Mouse (Mus musculus): ENCODE measurements at regions not wholly inside any gene's neighbourhood (a gene's known extent, or its start where the extent isn't known, plus 50 kb on each side); places are given as distances from the start of the nearest gene placed in this dataset.

DNA sequence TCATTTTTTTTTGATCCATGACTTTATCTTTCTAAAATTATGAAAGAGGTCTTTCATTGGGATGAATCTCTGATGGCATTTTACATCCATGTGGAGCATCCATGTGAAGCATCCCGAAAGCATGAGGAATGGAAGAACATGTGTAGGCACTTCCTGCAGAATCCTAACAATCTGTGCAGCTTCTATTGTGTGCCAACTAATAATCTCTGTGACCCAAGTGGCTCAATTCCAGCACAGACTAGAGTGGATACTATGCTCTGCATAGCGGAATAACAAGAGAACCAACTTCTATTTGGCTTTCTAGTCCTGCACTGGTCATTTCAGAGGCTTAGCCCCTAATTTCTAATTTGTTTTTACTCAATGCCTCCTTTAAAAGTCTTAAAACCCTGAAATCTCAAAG lies 499.7 kb upstream of the Tenm2 start:
- no peak for TF ChIP-seq ZC3H11A (IDR thresholded peaks at IDR 0.05; ENCODE audit: borderline replicate concordance, low read depth, low read length)
- TF ChIP-seq HCFC1 (IDR thresholded peaks at IDR 0.05; ENCODE audit: borderline replicate concordance, insufficient read depth, low read length): no peak
- no peak for TF ChIP-seq MAFK (IDR thresholded peaks at IDR 0.05; ENCODE audit: insufficient read depth, low read depth, low read length)
- no peak for TF ChIP-seq ZNF384 (IDR thresholded peaks at IDR 0.05; ENCODE audit: low read depth, low read length)

All from ES-E14 (cell line).